Mouse (Mus musculus): Measurements from ENCODE around the gene Srek1. TPM values are rescaled to one million over a fixed set of nuclear protein-coding genes. Genes with fewer than 3 reads are reported as not detected.

The Srek1 gene
- total and polyA plus RNA-seq, 3 experiments = 46.6 to 109 (median 94.0) TPM

- H3K9me3 ChIP-seq (replicated peaks) = no peaks in the 10 kb centered on the region
- no peak for DNase-seq (ENCODE audit: low spot score)
These were observed 70.6 kb downstream of the Srek1 start for GRCm38 (mm10) chr13:103703833-103704232.

DNA sequence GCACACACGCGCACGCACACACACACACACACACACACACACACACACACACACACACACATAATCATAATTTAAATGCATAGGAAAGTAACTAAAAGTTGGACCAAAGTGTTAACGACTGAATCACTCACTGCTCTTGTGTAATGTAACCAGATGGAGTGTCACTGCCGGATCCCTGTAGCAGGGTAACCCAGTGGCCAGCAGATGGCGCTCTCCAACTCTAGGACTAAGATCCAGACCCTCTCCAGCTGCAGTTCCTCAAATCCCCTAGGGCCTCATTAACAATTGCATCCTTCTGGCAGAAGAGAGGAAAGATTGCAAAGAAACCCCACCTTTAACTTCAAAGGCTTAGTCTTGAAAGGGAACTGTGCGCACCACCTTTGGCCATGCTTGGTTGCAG is 71.0 kb downstream of the Srek1 start:
- Histone ChIP-seq H3K4me3 (ENCODE audit: low read depth, low read length) (no peak overlapping the region), H3K4me1 (ENCODE audit: insufficient read depth, low read depth, low read length) (no peaks in the 10 kb centered on the region), H3K27me3 (ENCODE audit: insufficient read depth, low read length) (peaks cover 25% of the 10 kb centered on the region), H3K9me3 (replicated peaks) (no peaks in the 10 kb centered on the region), H3K36me3 (replicated peaks) (no peaks in the 10 kb centered on the region)
- ATAC-seq (ENCODE audit: extremely low read depth, insufficient number of reproducible peaks, low FRiP score, poor library complexity, severe bottlenecking) (peak; percentile 40; the same call in 1 of the 2 replicates), DNase-seq (ENCODE audit: low spot score) (peak; percentile 63)
- peak; percentile 86 for TF ChIP-seq CTCF (IDR thresholded peaks at IDR 0.05; ENCODE audit: low read depth, low read length)
- TF ChIP-seq GATA2 (IDR thresholded peaks at IDR 0.05; ENCODE audit: borderline replicate concordance, low read depth, low read length) = no peak

More at GRCm38 (mm10) chr13:103703833-103704232, 70.6 kb downstream of the Srek1 start:
- no peak for TF ChIP-seq TAL1 (conservative IDR thresholded peaks at IDR 0.05; ENCODE audit: low read depth, low read length)
- no peak for TF ChIP-seq GATA2 (IDR thresholded peaks at IDR 0.05; ENCODE audit: borderline replicate concordance, low read depth, low read length)
- peaks cover 25% of the 10 kb centered on the region for H3K27me3 ChIP-seq (ENCODE audit: insufficient read depth, low read length)
- H3K36me3 ChIP-seq (replicated peaks) = no peaks in the 10 kb centered on the region
- no peaks in the 10 kb centered on the region for H3K4me1 ChIP-seq (ENCODE audit: insufficient read depth, low read depth, low read length)
- no peak for ATAC-seq (ENCODE audit: extremely low read depth, insufficient number of reproducible peaks, low FRiP score, poor library complexity, severe bottlenecking)
- H3K4me3 ChIP-seq (ENCODE audit: low read depth, low read length) = no peak overlapping the region

DNA sequence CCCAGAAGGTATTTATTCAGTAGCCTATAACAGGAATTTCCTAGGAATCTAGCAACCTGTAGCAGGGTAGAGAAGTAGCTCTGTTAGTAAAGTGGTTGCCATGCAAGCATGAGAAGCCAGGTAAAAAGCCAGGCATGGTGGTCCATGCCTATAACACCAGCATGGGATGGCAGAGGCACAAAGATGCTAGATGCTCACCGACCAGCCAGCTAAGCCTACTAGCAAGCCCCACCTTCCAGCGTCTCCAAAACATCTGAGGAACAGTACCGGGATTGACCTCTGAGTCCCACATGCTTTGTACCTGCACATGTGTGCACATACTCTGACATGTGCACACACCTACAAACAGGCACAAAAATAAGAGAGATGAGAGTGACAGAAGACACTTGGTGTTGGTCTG is 72.1 kb downstream of the Srek1 start:
- H3K4me3 ChIP-seq (ENCODE audit: low read depth, low read length) = no peak overlapping the region
- H3K36me3 ChIP-seq (replicated peaks) = no peaks in the 10 kb centered on the region
- H3K9me3 ChIP-seq (replicated peaks) = no peaks in the 10 kb centered on the region
- peaks cover 26% of the 10 kb centered on the region for H3K27me3 ChIP-seq (ENCODE audit: insufficient read depth, low read length)
- no peaks in the 10 kb centered on the region for H3K4me1 ChIP-seq (ENCODE audit: insufficient read depth, low read depth, low read length)
- ATAC-seq (ENCODE audit: extremely low read depth, insufficient number of reproducible peaks, low FRiP score, poor library complexity, severe bottlenecking) (no peak), DNase-seq (ENCODE audit: low spot score) (no peak)
- TF ChIP-seq CTCF (IDR thresholded peaks at IDR 0.05; ENCODE audit: low read depth, low read length) = no peak
- no peak for TF ChIP-seq GATA2 (IDR thresholded peaks at IDR 0.05; ENCODE audit: borderline replicate concordance, low read depth, low read length)
- TF ChIP-seq GATA1 (IDR thresholded peaks at IDR 0.05; ENCODE audit: borderline replicate concordance, low read length) = no peak
- TF ChIP-seq TAL1 (conservative IDR thresholded peaks at IDR 0.05; ENCODE audit: low read depth, low read length) = no peak
- no peak for TF ChIP-seq POLR2AphosphoS5 (IDR thresholded peaks at IDR 0.05; ENCODE audit: insufficient replicate concordance, low read depth, low read length)

- Histone ChIP-seq H3K9me3 (replicated peaks) (no peaks in the 10 kb centered on the region), H3K4me1 (ENCODE audit: insufficient read depth, low read depth, low read length) (no peaks in the 10 kb centered on the region), H3K27me3 (ENCODE audit: insufficient read depth, low read length) (peaks cover 22% of the 10 kb centered on the region), H3K36me3 (replicated peaks) (no peaks in the 10 kb centered on the region), H3K4me3 (ENCODE audit: low read depth, low read length) (no peak overlapping the region)
- DNase-seq (ENCODE audit: low spot score) = no peak
- TF ChIP-seq TAL1 (conservative IDR thresholded peaks at IDR 0.05; ENCODE audit: low read depth, low read length) (no peak), POLR2AphosphoS5 (IDR thresholded peaks at IDR 0.05; ENCODE audit: insufficient replicate concordance, low read depth, low read length) (no peak), GATA1 (IDR thresholded peaks at IDR 0.05; ENCODE audit: borderline replicate concordance, low read length) (no peak), GATA2 (IDR thresholded peaks at IDR 0.05; ENCODE audit: borderline replicate concordance, low read depth, low read length) (no peak), CTCF (IDR thresholded peaks at IDR 0.05; ENCODE audit: low read depth, low read length) (no peak)
- ATAC-seq (ENCODE audit: extremely low read depth, insufficient number of reproducible peaks, low FRiP score, poor library complexity, severe bottlenecking) = no peak
These were observed 73.7 kb downstream of the Srek1 start for GRCm38 (mm10) chr13:103700752-103701151.

DNA sequence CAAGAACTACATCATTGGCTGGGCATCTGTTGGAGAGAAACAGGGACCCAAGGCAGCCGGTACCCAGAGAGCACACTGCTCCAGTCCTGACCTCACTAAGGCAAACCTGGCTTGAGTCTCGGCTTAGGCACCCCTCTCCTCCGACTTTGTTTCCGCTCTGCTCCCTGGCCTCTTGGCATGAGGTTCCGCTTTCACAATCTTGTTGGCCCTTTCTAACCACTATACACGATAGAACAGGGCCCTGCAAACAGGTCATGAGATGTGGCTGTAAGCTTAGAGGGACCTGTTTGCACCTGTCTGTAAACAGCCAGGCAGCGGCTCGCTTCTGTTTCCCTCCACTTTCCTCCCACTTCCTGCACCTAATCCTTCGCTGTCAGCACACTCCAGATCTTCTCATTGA is 76.4 kb downstream of the Srek1 start:
- Histone ChIP-seq H3K4me3 (ENCODE audit: low read depth, low read length) (no peak overlapping the region), H3K9me3 (replicated peaks) (no peaks in the 10 kb centered on the region), H3K36me3 (replicated peaks) (no peaks in the 10 kb centered on the region), H3K4me1 (ENCODE audit: insufficient read depth, low read depth, low read length) (no peaks in the 10 kb centered on the region), H3K27me3 (ENCODE audit: insufficient read depth, low read length) (peaks cover 21% of the 10 kb centered on the region)
- TF ChIP-seq GATA1 (IDR thresholded peaks at IDR 0.05; ENCODE audit: borderline replicate concordance, low read length) = no peak
- TF ChIP-seq POLR2AphosphoS5 (IDR thresholded peaks at IDR 0.05; ENCODE audit: insufficient replicate concordance, low read depth, low read length) = no peak
- TF ChIP-seq GATA2 (IDR thresholded peaks at IDR 0.05; ENCODE audit: borderline replicate concordance, low read depth, low read length) = no peak
- no peak for TF ChIP-seq TAL1 (conservative IDR thresholded peaks at IDR 0.05; ENCODE audit: low read depth, low read length)
- TF ChIP-seq CTCF (IDR thresholded peaks at IDR 0.05; ENCODE audit: low read depth, low read length) = no peak
- ATAC-seq (ENCODE audit: extremely low read depth, insufficient number of reproducible peaks, low FRiP score, poor library complexity, severe bottlenecking) (no peak), DNase-seq (ENCODE audit: low spot score) (no peak)

GRCm38 (mm10) chr13:103696164-103696563 is 78.2 kb downstream of the Srek1 start:
- no peaks in the 10 kb centered on the region for H3K36me3 ChIP-seq (replicated peaks)
- DNase-seq (ENCODE audit: low spot score) (no peak), ATAC-seq (ENCODE audit: extremely low read depth, insufficient number of reproducible peaks, low FRiP score, poor library complexity, severe bottlenecking) (no peak)
- no peaks in the 10 kb centered on the region for H3K4me1 ChIP-seq (ENCODE audit: insufficient read depth, low read depth, low read length)
- TF ChIP-seq POLR2AphosphoS5 (IDR thresholded peaks at IDR 0.05; ENCODE audit: insufficient replicate concordance, low read depth, low read length) (no peak), TAL1 (conservative IDR thresholded peaks at IDR 0.05; ENCODE audit: low read depth, low read length) (no peak), GATA1 (IDR thresholded peaks at IDR 0.05; ENCODE audit: borderline replicate concordance, low read length) (no peak), CTCF (IDR thresholded peaks at IDR 0.05; ENCODE audit: low read depth, low read length) (no peak; the same call in 1 of the 2 replicates), GATA2 (IDR thresholded peaks at IDR 0.05; ENCODE audit: borderline replicate concordance, low read depth, low read length) (no peak)
- peaks cover 17% of the 10 kb centered on the region for H3K27me3 ChIP-seq (ENCODE audit: insufficient read depth, low read length)
- no peak overlapping the region for H3K4me3 ChIP-seq (ENCODE audit: low read depth, low read length)
- no peaks in the 10 kb centered on the region for H3K9me3 ChIP-seq (replicated peaks)

GRCm38 (mm10) chr13:103695456-103695855 is 79.0 kb downstream of the Srek1 start:
- H3K27me3 ChIP-seq (ENCODE audit: insufficient read depth, low read length) = peaks cover 12% of the 10 kb centered on the region
- no peaks in the 10 kb centered on the region for H3K4me1 ChIP-seq (ENCODE audit: insufficient read depth, low read depth, low read length)
- TF ChIP-seq GATA1 (IDR thresholded peaks at IDR 0.05; ENCODE audit: borderline replicate concordance, low read length) = no peak
- no peak for TF ChIP-seq POLR2AphosphoS5 (IDR thresholded peaks at IDR 0.05; ENCODE audit: insufficient replicate concordance, low read depth, low read length)
- no peak for TF ChIP-seq CTCF (IDR thresholded peaks at IDR 0.05; ENCODE audit: low read depth, low read length)
- TF ChIP-seq TAL1 (conservative IDR thresholded peaks at IDR 0.05; ENCODE audit: low read depth, low read length) = no peak
- TF ChIP-seq GATA2 (IDR thresholded peaks at IDR 0.05; ENCODE audit: borderline replicate concordance, low read depth, low read length) = no peak
- H3K9me3 ChIP-seq (replicated peaks) = no peaks in the 10 kb centered on the region
- ATAC-seq (ENCODE audit: extremely low read depth, insufficient number of reproducible peaks, low FRiP score, poor library complexity, severe bottlenecking) (no peak), DNase-seq (ENCODE audit: low spot score) (no peak)
- no peak overlapping the region for H3K4me3 ChIP-seq (ENCODE audit: low read depth, low read length)
- H3K36me3 ChIP-seq (replicated peaks) = no peaks in the 10 kb centered on the region

Other genes starting within 250 kb of the Srek1 start
- gene Erbin, start 145.9 kb upstream of the Srek1 start, total RNA-seq (2014; fragmentation: Nextera tagmentation) = 135 and 156 TPM in 2 replicates
- 123 and 142 TPM in 2 replicates for gene Erbin, start 145.9 kb upstream of the Srek1 start, total RNA-seq (2017)
- 7.9 and 9.8 TPM in 2 replicates for gene Erbin, start 145.9 kb upstream of the Srek1 start, polyA plus RNA-seq (2012)